Mouse (Mus musculus) kidney, embryonic 14.5 days (tissue): ENCODE measurements at regions not wholly inside any gene's neighbourhood (a gene's known extent, or its start where the extent isn't known, plus 50 kb on each side); places are given as distances from the start of the nearest gene placed in this dataset.

ENCODE experiments used
- ATAC-seq: fragments of 200-750 bp; cut with Nextera tagmentation; 2 replicates; pipeline ENCODE4 v1.8.0; 2017; ENCODE audit warnings: moderate number of reproducible peaks, mild to moderate bottlenecking, moderate TSS enrichment, moderate library complexity; ENCODE audit not compliant: low FRiP score, low TSS enrichment
- H3K27ac ChIP-seq: fragments of 300-500 bp; sonication (generic); 2 replicates; pipeline ENCODE4 v1.5.1; 2014; ENCODE audit warnings: low read depth, mild to moderate bottlenecking, low read length, moderate library complexity, mixed read lengths
- H3K27me3 ChIP-seq: fragments of 300-500 bp; sonication (generic); 2 replicates; pipeline ENCODE4 v1.6.1; 2014; ENCODE audit warnings: mild to moderate bottlenecking, low read length; ENCODE audit not compliant: control insufficient read depth, insufficient read depth
- H3K36me3 ChIP-seq: fragments of 300-500 bp; sonication (generic); 2 replicates; pipeline ENCODE4 v1.6.1; 2014; ENCODE audit warnings: low read length, mixed read lengths; ENCODE audit not compliant: control insufficient read depth, insufficient read depth
- H3K4me1 ChIP-seq: fragments of 300-500 bp; sonication (generic); 2 replicates; pipeline ENCODE4 v1.6.1; 2014; ENCODE audit warnings: low read length, mixed read lengths; ENCODE audit not compliant: control insufficient read depth, insufficient read depth
- H3K4me2 ChIP-seq: fragments of 300-500 bp; sonication (generic); replicated peaks from 2 replicates; pipeline ENCODE4 v1.6.1; 2014; ENCODE audit warnings: low read depth, mild to moderate bottlenecking, low read length
- H3K4me3 ChIP-seq: fragments of 300-500 bp; sonication (generic); 2 replicates; pipeline ENCODE4 v1.5.1; 2014; ENCODE audit warnings: mild to moderate bottlenecking, low read length
- H3K9ac ChIP-seq: fragments of 300-500 bp; sonication (generic); 2 replicates; pipeline ENCODE4 v1.6.1; 2014; ENCODE audit warnings: low read depth, mild to moderate bottlenecking, low read length, moderate library complexity
- H3K9me3 ChIP-seq: fragments of 300-500 bp; sonication (generic); 2 replicates; pipeline ENCODE4 v1.6.1; 2016; ENCODE audit warnings: low read length; ENCODE audit not compliant: control insufficient read depth
- WGBS: fragments of 180-500 bp; shearing (Covaris S2); extraction: QIAGEN DNeasy Blood & Tissue Kit; methylation state at CpG from one replicate; pipeline ENCODE4 v1.1.7; 2014; 5-methylcytosine and 5-hydroxymethylcytosine counted together

- Histone ChIP-seq H3K4me3 (no peak overlapping the region), H3K4me2 (no peak overlapping the region), H3K9me3 (no peaks in the 10 kb centered on the region), H3K4me1 (peaks cover 5% of the 10 kb centered on the region; the same call in 1 of the 2 replicates), H3K9ac (no peak overlapping the region), H3K27ac (no peak overlapping the region), H3K36me3 (no peaks in the 10 kb centered on the region), H3K27me3 (no peaks in the 10 kb centered on the region)
- 64% methylated on average over 3 of the region's 3 CpGs for WGBS
- no peak for ATAC-seq
Observed at GRCm38 (mm10) chr5:129430330-129430729, 70.7 kb upstream of the Sfswap start.

DNA sequence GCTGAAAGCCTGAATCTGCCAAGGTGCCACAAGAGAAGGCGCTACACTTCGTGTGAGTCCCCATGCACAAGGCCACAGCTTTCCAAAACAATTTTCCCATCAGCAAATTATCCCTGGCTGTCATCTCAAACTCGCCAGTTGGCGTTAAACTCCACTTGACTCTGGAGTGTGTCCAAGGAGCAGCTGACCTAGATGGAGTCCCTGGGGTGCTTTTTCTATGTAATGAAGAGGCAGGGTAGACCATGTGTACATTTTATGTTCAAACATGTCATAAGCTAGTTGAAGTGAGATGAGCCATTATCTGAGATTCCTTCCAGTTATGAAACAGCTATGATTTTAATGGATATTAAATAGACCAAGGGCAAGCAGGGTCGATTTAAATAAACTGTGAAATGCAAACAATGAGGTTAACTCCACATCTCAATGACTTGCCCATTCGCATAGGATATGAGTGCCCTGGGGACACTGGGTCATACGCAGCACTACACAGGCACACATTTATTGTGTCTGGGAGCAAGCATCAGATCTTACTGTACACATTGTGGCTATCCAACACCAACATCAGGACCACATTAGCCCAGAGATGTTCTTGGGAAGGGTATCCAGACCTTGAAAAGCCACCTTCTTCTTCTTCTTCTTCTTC is 51.0 kb upstream of the Sfswap start:
- no peak for ATAC-seq
- no peak overlapping the region for H3K4me2 ChIP-seq
- no peak overlapping the region for H3K4me3 ChIP-seq
- H3K27ac ChIP-seq: no peak overlapping the region
- WGBS: 54% methylated on average over 7 of the region's 7 CpGs
- H3K36me3 ChIP-seq: no peaks in the 10 kb centered on the region
- H3K9me3 ChIP-seq: no peaks in the 10 kb centered on the region
- H3K27me3 ChIP-seq: 0 out of 2 replicates have a peak, but pooled peaks cover 4% of the 10 kb centered on the region
- H3K9ac ChIP-seq: no peak overlapping the region
- peaks cover 18% of the 10 kb centered on the region for H3K4me1 ChIP-seq
